Mouse (Mus musculus): ENCODE measurements around the gene Ubox5. TPM values are rescaled to one million over a fixed set of nuclear protein-coding genes. Genes with fewer than 3 reads are reported as not detected.
A peak's percentile ranks its signal among the peaks of the same experiment; 100 is the strongest.

Gene Ubox5
- polyA plus RNA-seq, 1 experiment from 2014 or later, result 12.4 TPM

DNA sequence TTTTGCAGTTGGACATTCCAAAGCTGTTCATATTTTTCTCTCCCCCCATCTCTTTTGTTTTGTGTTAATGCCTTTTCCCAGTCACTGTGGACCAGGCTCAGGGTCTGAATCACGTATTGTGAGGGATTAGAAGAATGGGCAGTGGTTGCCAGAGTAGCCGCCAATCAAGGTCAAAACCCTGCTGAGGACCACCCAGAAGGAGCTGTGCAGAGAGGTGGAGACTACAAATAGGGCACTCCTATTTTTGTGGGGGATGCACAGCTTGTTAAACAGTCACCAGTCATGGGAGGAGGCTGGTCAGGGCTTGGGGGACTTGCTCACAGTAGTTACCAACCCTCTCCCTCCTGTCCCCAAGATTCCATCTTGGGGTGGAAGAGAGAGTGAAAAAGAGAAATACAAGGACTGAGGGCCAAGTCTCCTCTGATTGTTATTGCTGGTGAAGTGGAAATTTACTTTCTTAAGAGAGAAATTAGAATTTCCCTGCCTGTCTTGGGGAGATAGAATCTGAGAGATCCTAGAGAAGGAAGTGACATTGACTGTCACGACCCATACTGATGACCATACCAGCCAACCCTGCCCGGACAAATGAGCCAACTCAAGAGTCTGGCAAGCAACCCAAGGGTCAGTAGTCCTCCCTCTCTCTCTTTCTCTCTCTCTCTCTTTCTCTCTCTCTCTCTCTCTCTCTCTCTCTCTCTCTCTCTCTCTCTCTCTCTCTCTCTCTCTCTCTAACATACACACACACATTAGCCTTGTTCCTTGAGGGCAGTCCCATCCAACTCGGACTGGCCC, 3.2 kb upstream of the Ubox5 start:
- peaks cover 49% of the 10 kb centered on the region for H3K27me3 ChIP-seq
- H3K4me2 ChIP-seq, result no peak overlapping the region
- 53% methylated on average over 5 of the region's 5 CpGs for WGBS
- peaks cover 38% of the 10 kb centered on the region for H3K4me1 ChIP-seq (replicated peaks)
- no peaks in the 10 kb centered on the region for H3K9me3 ChIP-seq
- H3K27ac ChIP-seq (replicated peaks), result no peak overlapping the region
- H3K4me3 ChIP-seq, result no peak overlapping the region
- H3K36me3 ChIP-seq, result peaks cover 20% of the 10 kb centered on the region
- no peak overlapping the region for H3K9ac ChIP-seq
- ATAC-seq (ENCODE audit: low read depth), result no peak

DNA sequence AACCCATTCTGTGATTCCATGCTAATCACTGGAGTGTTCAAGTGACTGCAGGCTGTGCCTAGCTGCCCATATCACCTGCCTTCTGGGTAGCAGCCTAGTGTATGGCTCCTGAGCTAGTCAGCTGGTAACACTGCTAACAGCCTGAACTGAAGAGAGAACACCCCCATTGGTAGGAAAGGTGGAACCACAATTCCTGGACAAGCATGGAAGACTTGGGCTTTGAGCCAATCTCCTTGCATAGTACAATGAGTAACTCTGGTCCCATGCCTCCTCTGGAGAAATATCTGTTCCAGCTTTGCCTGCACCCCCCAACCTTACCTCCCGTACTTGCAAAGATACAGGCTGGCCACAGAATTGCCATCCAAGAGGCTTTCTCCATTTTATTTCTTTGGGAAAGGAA, 2.6 kb upstream of the Ubox5 start:
- ATAC-seq (ENCODE audit: low read depth), result no peak
- Histone ChIP-seq H3K9me3 (no peaks in the 10 kb centered on the region), H3K27ac (replicated peaks) (no peak overlapping the region), H3K27me3 (peaks cover 43% of the 10 kb centered on the region), H3K9ac (no peak overlapping the region), H3K4me3 (no peak overlapping the region), H3K36me3 (peaks cover 24% of the 10 kb centered on the region), H3K4me2 (no peak overlapping the region), H3K4me1 (replicated peaks) (peaks cover 38% of the 10 kb centered on the region)
- WGBS, result 59% methylated on average over 1 of the region's 1 CpGs

DNA sequence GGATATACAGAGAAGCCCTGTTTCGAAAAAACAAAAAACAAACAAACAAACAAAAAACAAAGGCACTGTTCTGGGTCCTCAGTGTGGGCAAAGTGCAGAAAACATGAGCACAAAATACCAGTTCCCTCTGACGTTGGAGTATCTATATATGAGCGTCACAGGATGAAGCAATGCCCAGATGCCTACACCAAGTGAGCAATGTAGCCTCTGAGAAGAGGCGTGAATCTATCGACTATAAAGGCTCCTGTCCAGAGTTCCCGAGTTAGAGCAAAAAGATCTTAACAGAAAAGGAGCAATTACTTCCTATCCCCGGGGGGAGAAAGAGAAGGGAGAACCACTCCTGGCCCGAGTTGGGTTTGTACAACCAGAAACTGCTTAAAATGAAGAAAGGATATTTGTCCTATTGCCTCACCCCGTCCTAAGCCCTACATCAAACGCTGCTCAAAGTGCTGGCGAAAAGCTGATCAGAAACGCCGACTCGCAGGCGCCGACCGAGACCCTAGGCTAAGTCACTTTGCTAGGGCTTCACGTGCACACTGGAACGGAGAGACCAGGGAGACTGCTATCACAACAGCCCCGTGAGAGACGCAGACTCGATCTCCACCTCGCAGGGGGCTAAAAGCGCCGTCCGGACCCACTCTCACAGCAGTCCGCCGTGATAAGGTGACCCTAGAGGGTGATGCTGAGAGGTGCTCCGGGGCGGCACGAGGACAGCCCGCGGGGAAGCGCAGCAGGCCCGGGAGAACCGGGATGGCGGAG, 579 bp downstream of the Ubox5 start:
- H3K36me3 ChIP-seq, result peaks cover 30% of the 10 kb centered on the region
- peak; percentile 69 for ATAC-seq (ENCODE audit: low read depth)
- no peaks in the 10 kb centered on the region for H3K9me3 ChIP-seq
- H3K27me3 ChIP-seq, result peaks cover 11% of the 10 kb centered on the region
- peak overlapping the region; percentile 75 for H3K4me3 ChIP-seq
- peaks cover 19% of the 10 kb centered on the region for H3K4me1 ChIP-seq (replicated peaks)
- peak overlapping the region; percentile 91 for H3K9ac ChIP-seq
- H3K27ac ChIP-seq (replicated peaks), result peak overlapping the region; percentile 46
- H3K4me2 ChIP-seq, result peak overlapping the region; percentile 98
- WGBS, result 2% methylated on average over 37 of the region's 37 CpGs

DNA sequence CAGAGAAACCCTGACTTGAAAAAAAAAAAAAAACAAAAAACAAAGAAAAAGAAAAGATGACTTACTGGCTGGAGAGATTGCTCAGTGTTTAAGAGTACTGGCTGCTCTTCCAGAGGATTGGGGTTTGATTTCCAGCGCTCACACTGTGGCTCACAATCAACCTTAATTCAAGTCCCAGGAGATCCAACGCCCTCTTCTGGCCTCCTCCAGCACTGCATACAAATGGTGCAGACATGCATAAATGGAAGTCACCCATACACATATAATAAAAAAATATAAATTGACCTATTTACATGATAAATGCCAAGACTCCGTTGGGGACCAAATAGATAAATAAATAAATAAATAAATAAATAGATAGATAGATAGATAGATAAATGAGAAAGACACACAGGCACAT, 1.4 kb downstream of the Ubox5 start:
- no peak for ATAC-seq (ENCODE audit: low read depth)
- H3K4me3 ChIP-seq, result peak overlapping the region; percentile 75; the same call in 1 of the 2 replicates
- 60% methylated on average over 3 of the region's 3 CpGs for WGBS

GRCm38 (mm10) chr2:130618972-130619371, 10.9 kb downstream of the Ubox5 start:
- 96% methylated on average over 7 of the region's 7 CpGs for WGBS
- Histone ChIP-seq H3K36me3 (peaks cover 58% of the 10 kb centered on the region), H3K9ac (no peak overlapping the region), H3K4me1 (replicated peaks) (no peaks in the 10 kb centered on the region), H3K4me3 (no peak overlapping the region), H3K27me3 (no peaks in the 10 kb centered on the region), H3K27ac (replicated peaks) (no peak overlapping the region), H3K9me3 (no peaks in the 10 kb centered on the region), H3K4me2 (no peak overlapping the region)
- ATAC-seq (ENCODE audit: low read depth), result no peak

More for the DNA sequence above, 1.4 kb downstream of the Ubox5 start:
- peaks cover 3% of the 10 kb centered on the region for H3K27me3 ChIP-seq
- H3K9ac ChIP-seq, result peak overlapping the region; percentile 91; the same call in 1 of the 2 replicates
- peaks cover 33% of the 10 kb centered on the region for H3K36me3 ChIP-seq
- no peaks in the 10 kb centered on the region for H3K9me3 ChIP-seq
- no peak overlapping the region for H3K27ac ChIP-seq (replicated peaks)
- H3K4me2 ChIP-seq, result peak overlapping the region; percentile 98
- peaks cover 15% of the 10 kb centered on the region for H3K4me1 ChIP-seq (replicated peaks)

DNA sequence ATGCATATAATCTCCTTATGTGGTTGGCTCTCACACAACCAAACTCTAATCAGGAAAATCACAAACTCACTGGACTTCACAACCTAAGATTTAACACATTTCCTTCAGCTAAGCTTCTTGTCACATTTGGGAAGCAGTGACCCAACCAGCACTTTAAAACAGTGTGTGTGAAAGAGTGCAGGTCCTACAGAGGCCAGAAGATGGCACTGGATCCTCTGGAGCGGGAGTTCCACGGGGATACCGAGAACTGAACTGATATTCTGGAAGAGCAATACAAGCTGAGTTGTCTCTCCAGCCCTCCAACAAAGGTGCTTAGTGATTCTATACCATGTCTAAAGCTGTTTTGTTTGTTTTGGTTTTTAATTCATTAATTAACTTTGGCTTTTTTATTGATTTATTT, 16.7 kb downstream of the Ubox5 start:
- Histone ChIP-seq H3K4me1 (replicated peaks) (no peaks in the 10 kb centered on the region), H3K4me3 (no peak overlapping the region), H3K4me2 (no peak overlapping the region), H3K9ac (no peak overlapping the region), H3K27ac (replicated peaks) (no peak overlapping the region), H3K9me3 (no peaks in the 10 kb centered on the region), H3K36me3 (peaks cover 44% of the 10 kb centered on the region), H3K27me3 (no peaks in the 10 kb centered on the region)
- no peak for ATAC-seq (ENCODE audit: low read depth)
- 73% methylated on average over 3 of the region's 3 CpGs for WGBS

DNA sequence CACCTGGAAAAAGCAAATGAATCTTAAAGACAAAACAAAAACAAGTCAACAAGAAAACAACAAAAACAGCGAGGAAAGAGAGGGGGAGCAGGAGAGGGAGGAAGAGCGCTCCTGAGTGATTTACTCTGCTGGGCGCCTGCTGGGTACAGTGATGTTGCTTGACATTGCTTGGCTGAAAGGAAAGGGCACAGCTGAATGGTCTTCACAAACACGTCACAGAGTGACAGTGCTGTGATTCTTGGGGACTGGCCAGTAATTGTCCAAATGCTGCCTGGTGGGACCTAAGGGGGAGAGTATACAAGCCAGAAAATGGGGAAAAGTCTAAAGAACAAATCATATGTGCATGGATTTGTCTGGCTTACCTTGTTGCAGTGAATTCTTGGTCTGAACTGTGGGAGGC, 27.6 kb downstream of the Ubox5 start:
- H3K9ac ChIP-seq, result no peak overlapping the region
- H3K27me3 ChIP-seq, result no peaks in the 10 kb centered on the region
- 83% methylated on average over 4 of the region's 4 CpGs for WGBS
- H3K4me2 ChIP-seq, result no peak overlapping the region
- H3K27ac ChIP-seq (replicated peaks), result no peak overlapping the region
- H3K4me1 ChIP-seq (replicated peaks), result no peaks in the 10 kb centered on the region
- H3K36me3 ChIP-seq, result peaks cover 62% of the 10 kb centered on the region
- no peaks in the 10 kb centered on the region for H3K9me3 ChIP-seq
- ATAC-seq (ENCODE audit: low read depth), result no peak
- no peak overlapping the region for H3K4me3 ChIP-seq

GRCm38 (mm10) chr2:130598399-130598798, 31.4 kb downstream of the Ubox5 start:
- Histone ChIP-seq H3K36me3 (peaks cover 81% of the 10 kb centered on the region), H3K4me3 (no peak overlapping the region), H3K27ac (replicated peaks) (no peak overlapping the region), H3K27me3 (no peaks in the 10 kb centered on the region), H3K4me2 (no peak overlapping the region), H3K9me3 (no peaks in the 10 kb centered on the region), H3K4me1 (replicated peaks) (no peaks in the 10 kb centered on the region), H3K9ac (no peak overlapping the region)
- WGBS, result 78% methylated on average over 3 of the region's 3 CpGs
- ATAC-seq (ENCODE audit: low read depth), result no peak

DNA sequence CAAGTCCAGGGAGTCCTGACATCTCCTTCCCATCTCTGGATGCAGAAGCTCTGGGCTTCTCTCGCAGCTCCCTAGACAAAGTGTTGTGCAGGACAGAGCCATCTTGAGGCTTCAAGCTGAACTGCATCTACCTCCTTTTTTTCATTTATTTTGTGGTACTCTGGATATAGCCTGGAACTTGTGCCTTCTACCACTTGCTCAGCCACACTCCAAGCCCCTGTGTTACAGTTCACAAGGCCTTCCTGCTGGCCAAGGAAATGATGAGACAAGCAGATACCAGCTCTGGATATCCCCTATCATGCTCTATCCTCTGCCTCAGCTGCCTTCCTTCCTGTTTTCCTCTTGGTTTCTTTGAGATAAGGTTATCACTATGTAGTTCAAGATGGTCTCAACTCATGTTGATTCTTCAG, 32.2 kb downstream of the Ubox5 start:
- Histone ChIP-seq H3K9me3 (no peaks in the 10 kb centered on the region), H3K4me1 (replicated peaks) (no peaks in the 10 kb centered on the region), H3K27me3 (no peaks in the 10 kb centered on the region), H3K36me3 (peaks cover 81% of the 10 kb centered on the region), H3K4me3 (no peak overlapping the region), H3K9ac (no peak overlapping the region), H3K27ac (replicated peaks) (no peak overlapping the region), H3K4me2 (no peak overlapping the region)
- peak; percentile 43; the same call in 1 of the 2 replicates for ATAC-seq (ENCODE audit: low read depth)
- 11% methylated on average over 1 of the region's 1 CpGs for WGBS

GRCm38 (mm10) chr2:130595596-130595995, 34.2 kb downstream of the Ubox5 start:
- Histone ChIP-seq H3K4me3 (no peak overlapping the region), H3K27me3 (no peaks in the 10 kb centered on the region), H3K4me1 (replicated peaks) (no peaks in the 10 kb centered on the region), H3K27ac (replicated peaks) (no peak overlapping the region), H3K4me2 (no peak overlapping the region), H3K9me3 (no peaks in the 10 kb centered on the region), H3K36me3 (peaks cover 78% of the 10 kb centered on the region), H3K9ac (no peak overlapping the region)
- WGBS, result 88% methylated on average over 1 of the region's 1 CpGs
- ATAC-seq (ENCODE audit: low read depth), result no peak

DNA sequence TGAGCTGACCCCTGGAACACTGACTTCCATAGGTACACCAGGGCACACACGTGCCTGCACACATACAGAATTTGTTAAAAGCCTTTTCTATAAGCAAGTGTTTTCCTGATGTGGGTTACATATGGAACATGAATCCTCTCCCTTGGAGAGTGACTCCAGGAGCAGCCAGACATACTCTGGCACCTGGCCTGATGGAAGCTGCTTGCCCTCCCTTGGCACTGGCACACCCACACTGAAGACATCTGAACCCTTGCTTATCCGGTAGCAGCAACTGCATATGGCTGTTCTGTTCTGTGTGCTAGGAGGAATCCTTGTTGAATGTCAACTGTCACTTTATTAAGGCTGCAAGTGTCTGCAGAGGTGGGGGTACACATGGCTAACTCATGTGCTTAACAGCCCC, 38.8 kb downstream of the Ubox5 start:
- peaks cover 50% of the 10 kb centered on the region for H3K36me3 ChIP-seq
- H3K27me3 ChIP-seq, result no peaks in the 10 kb centered on the region
- no peaks in the 10 kb centered on the region for H3K9me3 ChIP-seq
- H3K4me1 ChIP-seq (replicated peaks), result no peaks in the 10 kb centered on the region
- no peak overlapping the region for H3K27ac ChIP-seq (replicated peaks)
- H3K4me2 ChIP-seq, result no peak overlapping the region
- H3K4me3 ChIP-seq, result no peak overlapping the region
- H3K9ac ChIP-seq, result no peak overlapping the region
- 94% methylated on average over 2 of the region's 2 CpGs for WGBS
- ATAC-seq (ENCODE audit: low read depth), result no peak

GRCm38 (mm10) chr2:130589761-130590160, 40.1 kb downstream of the Ubox5 start:
- Histone ChIP-seq H3K36me3 (peaks cover 37% of the 10 kb centered on the region), H3K27me3 (peaks cover 1% of the 10 kb centered on the region; the same call in 1 of the 2 replicates), H3K4me2 (no peak overlapping the region), H3K4me1 (replicated peaks) (no peaks in the 10 kb centered on the region), H3K27ac (replicated peaks) (no peak overlapping the region), H3K4me3 (no peak overlapping the region), H3K9me3 (no peaks in the 10 kb centered on the region), H3K9ac (no peak overlapping the region)
- WGBS, result 96% methylated on average over 2 of the region's 2 CpGs
- no peak for ATAC-seq (ENCODE audit: low read depth)
